Comparison of ENCODE assay signal across 13 mouse cellular contexts in the genomic region with DNA sequence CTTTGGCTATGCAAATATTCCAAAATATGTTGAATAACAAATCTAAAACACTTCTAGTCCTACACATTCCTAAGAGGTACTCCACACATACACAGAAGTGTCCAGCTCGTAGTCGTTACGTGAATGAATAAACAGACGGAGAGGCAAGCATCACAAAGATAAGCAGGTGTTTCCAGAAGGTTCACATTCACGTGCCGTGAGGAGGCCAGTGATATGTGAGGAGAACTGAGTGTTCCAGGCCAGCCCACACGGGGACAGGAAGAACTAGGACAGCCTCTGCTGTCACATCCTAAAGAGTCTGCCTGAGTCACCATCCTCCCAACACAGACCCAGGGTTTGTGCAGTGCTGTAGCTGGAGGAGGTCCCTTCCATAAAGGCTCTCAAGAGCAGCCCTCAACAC. TPM values are rescaled to one million over a fixed set of nuclear protein-coding genes. Genes with fewer than 3 reads are reported as not detected.
DNase-seq lines count a peak whose midpoint lies in the region; ATAC-seq and TF ChIP-seq lines count a peak whose summit lies in the region.
"Had no signal": no experiment of that assay in that cellular context is flagged by ENCODE, and none has a peak within 500 bp of the region (broad histone marks: within the 10 kb centered on the region; RNA-seq: fewer than 3 reads in every experiment).

No protein-coding gene starts in this region.

- no peak for TF ChIP-seq CTCF in intestine, postnatal 0 days (IDR thresholded peaks at IDR 0.05; ENCODE audit: low read depth)
- TF ChIP-seq CTCF in lung, postnatal 0 days (IDR thresholded peaks at IDR 0.05), result peak; percentile 25

- no peak overlapping the region for H3K4me2 ChIP-seq in intestine, postnatal 0 days (replicated peaks; ENCODE audit: low read depth)
- H3K4me2 ChIP-seq in intestine, embryonic 16.5 days (ENCODE audit: low read depth, low read length), result no peak overlapping the region
- H3K4me2 ChIP-seq in heart, embryonic 15.5 days, result no peak overlapping the region
- H3K4me2 ChIP-seq in lung, postnatal 0 days (replicated peaks; ENCODE audit: low read depth, low read length), result no peak overlapping the region
- no peak overlapping the region for H3K4me2 ChIP-seq in midbrain, embryonic 15.5 days
- H3K4me2 ChIP-seq in midbrain, embryonic 14.5 days (ENCODE audit: low read length), result no peak overlapping the region

- H3K27me3 ChIP-seq in intestine, postnatal 0 days (replicated peaks; ENCODE audit: control insufficient read depth, insufficient read depth, low read length), result no peaks in the 10 kb centered on the region
- no peaks in the 10 kb centered on the region for H3K27me3 ChIP-seq in intestine, embryonic 16.5 days (replicated peaks; ENCODE audit: control insufficient read depth, insufficient read depth, low read length)
- H3K27me3 ChIP-seq in heart, embryonic 15.5 days, result no peaks in the 10 kb centered on the region
- H3K27me3 ChIP-seq in lung, postnatal 0 days (replicated peaks; ENCODE audit: insufficient read depth, low read length), result no peaks in the 10 kb centered on the region
- no peaks in the 10 kb centered on the region for H3K27me3 ChIP-seq in midbrain, embryonic 15.5 days (replicated peaks)
- no peaks in the 10 kb centered on the region for H3K27me3 ChIP-seq in midbrain, embryonic 14.5 days (ENCODE audit: control insufficient read depth, insufficient read depth, low read length)

- H3K36me3 ChIP-seq in intestine, postnatal 0 days (ENCODE audit: control insufficient read depth, insufficient read depth), result no peaks in the 10 kb centered on the region
- no peaks in the 10 kb centered on the region for H3K36me3 ChIP-seq in intestine, embryonic 16.5 days (ENCODE audit: control insufficient read depth, insufficient read depth, low read length)
- no peaks in the 10 kb centered on the region for H3K36me3 ChIP-seq in heart, embryonic 15.5 days
- H3K36me3 ChIP-seq in lung, postnatal 0 days (ENCODE audit: insufficient read depth, low read length), result no peaks in the 10 kb centered on the region
- H3K36me3 ChIP-seq in midbrain, embryonic 15.5 days (replicated peaks), result no peaks in the 10 kb centered on the region
- H3K36me3 ChIP-seq in midbrain, embryonic 14.5 days (ENCODE audit: control insufficient read depth, insufficient read depth, low read length), result no peaks in the 10 kb centered on the region
- H3K36me3 ChIP-seq: embryonic facial prominence, embryonic 10.5 days had no signal

- H3K4me3 ChIP-seq in intestine, postnatal 0 days (ENCODE audit: low read depth, low read length), result no peak overlapping the region
- H3K4me3 ChIP-seq in intestine, embryonic 16.5 days (ENCODE audit: low read length), result no peak overlapping the region
- no peak overlapping the region for H3K4me3 ChIP-seq in heart, embryonic 15.5 days
- no peak overlapping the region for H3K4me3 ChIP-seq in lung, postnatal 0 days (ENCODE audit: low read depth, low read length)
- H3K4me3 ChIP-seq in midbrain, embryonic 15.5 days, result no peak overlapping the region
- no peak overlapping the region for H3K4me3 ChIP-seq in midbrain, embryonic 14.5 days (replicated peaks; ENCODE audit: low read depth, low read length)
- H3K4me3 ChIP-seq: embryonic facial prominence, embryonic 10.5 days; myocyte had no signal

- WGBS in intestine, postnatal 0 days, result 47% methylated on average over 7 of the region's 7 CpGs
- WGBS in intestine, embryonic 16.5 days, result 67% methylated on average over 7 of the region's 7 CpGs
- WGBS in heart, embryonic 15.5 days, result 23% methylated on average over 7 of the region's 7 CpGs
- WGBS in lung, postnatal 0 days, result 17% methylated on average over 7 of the region's 7 CpGs
- 90% methylated on average over 7 of the region's 7 CpGs for WGBS in midbrain, embryonic 15.5 days
- 89% methylated on average over 7 of the region's 7 CpGs for WGBS in midbrain, embryonic 14.5 days

- H3K4me1 ChIP-seq in intestine, postnatal 0 days (replicated peaks; ENCODE audit: control insufficient read depth, insufficient read depth, low read length), result no peaks in the 10 kb centered on the region
- no peaks in the 10 kb centered on the region for H3K4me1 ChIP-seq in intestine, embryonic 16.5 days (ENCODE audit: control insufficient read depth, insufficient read depth, low read length)
- peaks cover 8% of the 10 kb centered on the region for H3K4me1 ChIP-seq in heart, embryonic 15.5 days (replicated peaks)
- peaks cover 5% of the 10 kb centered on the region; the same call in 1 of the 2 replicates for H3K4me1 ChIP-seq in lung, postnatal 0 days (ENCODE audit: insufficient read depth, low read depth, low read length)
- no peaks in the 10 kb centered on the region for H3K4me1 ChIP-seq in midbrain, embryonic 15.5 days
- H3K4me1 ChIP-seq in midbrain, embryonic 14.5 days (ENCODE audit: control insufficient read depth, insufficient read depth, low read length), result no peaks in the 10 kb centered on the region
- H3K4me1 ChIP-seq: embryonic facial prominence, embryonic 10.5 days had no signal

- H3K9me3 ChIP-seq in intestine, postnatal 0 days (ENCODE audit: control insufficient read depth), result no peaks in the 10 kb centered on the region
- no peaks in the 10 kb centered on the region for H3K9me3 ChIP-seq in intestine, embryonic 16.5 days (ENCODE audit: control insufficient read depth, low read length)
- no peaks in the 10 kb centered on the region for H3K9me3 ChIP-seq in heart, embryonic 15.5 days (replicated peaks)
- no peaks in the 10 kb centered on the region for H3K9me3 ChIP-seq in lung, postnatal 0 days (ENCODE audit: low read length)
- no peaks in the 10 kb centered on the region for H3K9me3 ChIP-seq in midbrain, embryonic 15.5 days
- no peaks in the 10 kb centered on the region for H3K9me3 ChIP-seq in midbrain, embryonic 14.5 days (ENCODE audit: control insufficient read depth, low read length)
- H3K9me3 ChIP-seq: embryonic facial prominence, embryonic 10.5 days had no signal

- ATAC-seq in intestine, postnatal 0 days, result 0 out of 2 replicates have a peak, but pooled peaks have one; percentile 33
- no peak for ATAC-seq in intestine, embryonic 16.5 days
- peak; percentile 61; the same call in 1 of the 2 replicates for ATAC-seq in heart, embryonic 15.5 days (replicated peaks; ENCODE audit: insufficient number of reproducible peaks, insufficient read depth, low FRiP score, low read depth)
- ATAC-seq in lung, postnatal 0 days, result peak; percentile 85
- ATAC-seq in midbrain, embryonic 15.5 days (replicated peaks), result no peak
- no peak for ATAC-seq in midbrain, embryonic 14.5 days (ENCODE audit: low FRiP score, low TSS enrichment)

- no peak overlapping the region for H3K9ac ChIP-seq in intestine, postnatal 0 days (ENCODE audit: low read depth, low read length)
- H3K9ac ChIP-seq in intestine, embryonic 16.5 days (ENCODE audit: low read depth, low read length), result no peak overlapping the region
- H3K9ac ChIP-seq in heart, embryonic 15.5 days, result no peak overlapping the region
- no peak overlapping the region for H3K9ac ChIP-seq in lung, postnatal 0 days (replicated peaks; ENCODE audit: low read depth)
- no peak overlapping the region for H3K9ac ChIP-seq in midbrain, embryonic 15.5 days
- no peak overlapping the region for H3K9ac ChIP-seq in midbrain, embryonic 14.5 days (replicated peaks; ENCODE audit: low read length)

- TF ChIP-seq EP300 in lung, postnatal 0 days (IDR thresholded peaks at IDR 0.05), result peak; percentile 100

- H3K27ac ChIP-seq in intestine, postnatal 0 days (ENCODE audit: low read depth, low read length), result no peak overlapping the region
- no peak overlapping the region for H3K27ac ChIP-seq in intestine, embryonic 16.5 days (ENCODE audit: low read length)
- H3K27ac ChIP-seq in heart, embryonic 15.5 days, result no peak overlapping the region
- peak overlapping the region; percentile 84 for H3K27ac ChIP-seq in lung, postnatal 0 days (ENCODE audit: low read length)
- no peak overlapping the region for H3K27ac ChIP-seq in midbrain, embryonic 15.5 days
- no peak overlapping the region for H3K27ac ChIP-seq in midbrain, embryonic 14.5 days (replicated peaks; ENCODE audit: low read depth, low read length)
- H3K27ac ChIP-seq: embryonic facial prominence, embryonic 10.5 days; macrophage had no signal

- DNase-seq in brain, adult 2 months (ENCODE audit: low read depth, low spot score), result peak; percentile 72
- peak; percentile 95 for DNase-seq in lung, postnatal 0 days (ENCODE audit: low spot score)
- no peak for DNase-seq in layer of hippocampus, postnatal 36 days
- no peak for DNase-seq in midbrain, embryonic 14.5 days
- DNase-seq: cerebellum, adult 8-10 months; kidney, postnatal 10 days had no signal

RNA-seq across cellular contexts. Expression of a gene that starts 36.2 kb away (rescaled TPM):
- 10.5 and 12.0 TPM in 2 replicates for polyA plus RNA-seq in intestine, postnatal 0 days (2015; fragmentation: Nextera tagmentation; extraction: Ambion mirVana)
- polyA plus RNA-seq in intestine, embryonic 16.5 days (2015; fragmentation: Nextera tagmentation; extraction: Ambion mirVana), result 2.8 and 4.4 TPM in 2 replicates
- polyA plus RNA-seq in heart, embryonic 15.5 days (2015; fragmentation: Nextera tagmentation; extraction: Ambion mirVana), result 16.0 and 23.6 TPM in 2 replicates
- 49.0 and 49.5 TPM in 2 replicates for polyA plus RNA-seq in lung, postnatal 0 days (2015; fragmentation: Nextera tagmentation; extraction: Ambion mirVana)
- 0.74 and 0.98 TPM in 2 replicates for polyA plus RNA-seq in midbrain, embryonic 15.5 days (2015; fragmentation: Nextera tagmentation; extraction: Ambion mirVana)
- 10 to 100 TPM; 85.0 to 92.8 TPM for total RNA-seq in layer of hippocampus, postnatal 36 days (2021)
- 0.82 and 0.93 TPM in 2 replicates for polyA plus RNA-seq in midbrain, embryonic 14.5 days (2014; fragmentation: Nextera tagmentation; extraction: Ambion mirVana)

Comparison
In these comparisons a context has a peak if more than half of its experiments do, and no peak if none do; other contexts are left out.
1. ATAC-seq: peak in intestine, postnatal 0 days (single experiment), heart, embryonic 15.5 days (single experiment) and lung, postnatal 0 days (single experiment); none in intestine, embryonic 16.5 days (single experiment), midbrain, embryonic 15.5 days (single experiment) and midbrain, embryonic 14.5 days (single experiment).
2. DNase-seq: peak in brain, adult 2 months (single experiment) and lung, postnatal 0 days (single experiment); none in layer of hippocampus, postnatal 36 days (0 of 2) and midbrain, embryonic 14.5 days (single experiment).